Mouse (Mus musculus) kidney, adult 2 months (tissue): ENCODE data around the gene Tbc1d25.

Experiments used
- CTCF ChIP-seq: fragments of 200-500 bp; conservative IDR thresholded peaks from 2 replicates; pipeline ENCODE4 v1.5.1; 2011; ENCODE audit warnings: low read depth, mild to moderate bottlenecking, control low read depth, low read length, moderate library complexity, mixed read lengths; ENCODE audit not compliant: insufficient read depth, insufficient read length
- POLR2A ChIP-seq: fragments of 200-500 bp; IDR thresholded peaks from one replicate; pipeline ENCODE4 v1.6.1; 2011; ENCODE audit warnings: low read depth, low read length, control low read depth

- no peak for TF ChIP-seq POLR2A
- TF ChIP-seq CTCF, result no peak
Observed at GRCm38 (mm10) chrX:8179646-8180045, 3.7 kb upstream of the Tbc1d25 start.
